Mouse (Mus musculus) G1E (cell line): ENCODE data around the gene Ciapin1. TPM values are rescaled to one million over a fixed set of nuclear protein-coding genes. Genes with fewer than 3 reads are reported as not detected.

Experiments used
- ATAC-seq: 2 replicates; pipeline ENCODE4 v1.8.0; 2016; ENCODE audit warnings: mild to moderate bottlenecking; ENCODE audit not compliant: insufficient number of reproducible peaks, poor library complexity, low FRiP score, severe bottlenecking; ENCODE audit errors: extremely low read depth
- DNase-seq: peaks from one replicate; pipeline ENCODE4 v3.0.0; 2012; ENCODE audit warnings: low spot score
- H3K27me3 ChIP-seq: 2 replicates; pipeline ENCODE4 v1.6.1; 2012; ENCODE audit warnings: mild to moderate bottlenecking, low read length, inconsistent platforms; ENCODE audit not compliant: insufficient read depth
- H3K36me3 ChIP-seq: replicated peaks from 2 replicates; pipeline ENCODE3; 2012; ENCODE audit warnings: mild to moderate bottlenecking, inconsistent platforms
- H3K4me1 ChIP-seq: 2 replicates; pipeline ENCODE4 v1.6.1; 2012; ENCODE audit warnings: low read depth, low read length, inconsistent platforms, mixed read lengths; ENCODE audit not compliant: insufficient read depth
- H3K4me3 ChIP-seq: 2 replicates; pipeline ENCODE4 v1.5.1; 2012; ENCODE audit warnings: low read depth, mild to moderate bottlenecking, inconsistent platforms, low read length, moderate library complexity, mixed read lengths
- H3K9me3 ChIP-seq: replicated peaks from 2 replicates; pipeline ENCODE4 v1.6.1; 2012; ENCODE audit warnings: inconsistent platforms
- CTCF ChIP-seq: IDR thresholded peaks from 2 replicates; pipeline ENCODE4 v1.5.1; 2012; ENCODE audit warnings: low read depth, low read length, inconsistent platforms, mixed read lengths
- GATA1 ChIP-seq: IDR thresholded peaks from 2 replicates; pipeline ENCODE4 v1.6.1; 2012; ENCODE audit warnings: borderline replicate concordance, low read length, inconsistent platforms, mixed read lengths
- GATA2 ChIP-seq: IDR thresholded peaks from 2 replicates; pipeline ENCODE4 v1.6.1; 2012; ENCODE audit warnings: low read depth, low read length, inconsistent platforms, borderline replicate concordance
- POLR2AphosphoS5 ChIP-seq: IDR thresholded peaks from 2 replicates; pipeline ENCODE4 v1.6.1; 2012; ENCODE audit warnings: low read depth, low read length, inconsistent platforms; ENCODE audit not compliant: insufficient replicate concordance
- TAL1 ChIP-seq: conservative IDR thresholded peaks from 2 replicates; pipeline ENCODE4 v1.6.1; 2012; ENCODE audit warnings: low read depth, low read length, inconsistent platforms, mixed read lengths
- polyA plus RNA-seq: library from polyadenylated mRNA; stranded (reverse); fragments of >175 nt; gene quantifications from 2 replicates; pipeline ENCODE4 v1.2.3, GENCODE M21; 2012
- total RNA-seq, 2 experiments: library from RNA; stranded (forward) in 1 of 2; stranded (reverse) in 1 of 2; fragments of 200-1000 nt in 1 of 2; fragments of >200 nt in 1 of 2; fragmentation: Nextera tagmentation in 1 of 2; gene quantifications; 2 replicates each; pipeline ENCODE4 v1.2.3; 2014 to 2017

Gene Ciapin1
- total and polyA plus RNA-seq, 3 experiments, result 54.0 to 629 (median 75.9) TPM

DNA sequence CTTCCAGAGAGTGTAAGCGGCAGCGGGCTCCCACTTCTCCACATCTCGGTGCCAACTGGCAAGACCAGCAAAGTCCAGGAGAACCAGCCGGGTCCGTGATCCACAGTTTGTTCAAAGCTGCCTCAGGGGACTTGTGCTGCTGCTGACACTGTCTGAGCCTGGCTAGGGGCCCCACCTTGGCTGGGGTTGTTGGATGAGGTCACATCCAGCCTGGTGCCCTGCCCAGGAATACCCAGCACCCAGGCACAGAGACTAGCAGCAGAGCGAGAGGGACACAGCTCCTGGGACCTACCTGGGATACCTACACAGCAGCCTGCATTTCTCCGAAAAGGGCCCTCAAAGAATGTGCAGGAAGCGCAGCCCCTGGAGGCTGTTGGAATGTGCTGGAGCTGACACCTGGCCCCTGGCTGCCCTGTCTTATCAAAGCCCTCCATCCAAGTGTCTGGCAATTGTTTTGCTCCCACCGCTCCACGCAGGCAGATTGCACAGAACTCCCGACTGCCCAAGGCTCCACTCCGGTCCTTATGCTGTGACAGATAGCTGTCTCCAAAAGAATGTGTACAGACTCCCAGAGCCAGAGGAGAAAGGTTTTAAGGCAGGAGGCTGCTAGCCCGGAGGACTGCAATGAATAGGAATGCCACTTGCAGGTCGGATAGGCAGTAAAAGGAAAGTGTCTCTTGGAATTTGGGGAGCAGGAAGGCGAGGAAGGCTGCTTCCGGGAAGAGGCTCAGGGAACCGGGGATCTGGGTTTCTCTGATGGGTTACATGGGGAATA, 37.1 kb upstream of the Ciapin1 start:
- DNase-seq (no peak), ATAC-seq (no peak)
- Histone ChIP-seq H3K4me3 (peak overlapping the region; percentile 70), H3K36me3 (no peaks in the 10 kb centered on the region), H3K9me3 (no peaks in the 10 kb centered on the region), H3K4me1 (peaks cover 58% of the 10 kb centered on the region), H3K27me3 (peaks cover 59% of the 10 kb centered on the region)
- TF ChIP-seq GATA2 (no peak), POLR2AphosphoS5 (no peak), TAL1 (no peak), GATA1 (no peak), CTCF (no peak)

DNA sequence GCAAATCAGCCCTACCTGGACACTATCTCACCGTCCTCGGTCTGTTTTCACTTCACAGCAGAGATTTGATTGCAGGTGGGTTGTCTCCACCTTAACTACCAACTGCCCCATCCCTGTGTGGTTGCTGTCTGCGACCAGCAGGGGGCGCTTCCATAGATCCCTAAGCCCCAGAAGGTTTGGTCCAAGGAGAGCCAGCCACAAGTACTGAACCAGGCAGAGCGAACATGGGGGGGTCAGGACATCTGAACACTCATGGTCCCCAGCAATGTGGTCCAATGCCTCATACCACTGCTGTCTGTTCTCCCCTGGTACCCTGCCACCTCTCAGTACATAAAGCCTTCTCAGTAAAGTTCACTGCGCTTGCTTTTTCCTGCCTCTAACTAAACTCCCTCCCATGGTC, 36.2 kb upstream of the Ciapin1 start:
- Histone ChIP-seq H3K27me3 (peaks cover 61% of the 10 kb centered on the region), H3K4me1 (peaks cover 66% of the 10 kb centered on the region), H3K9me3 (no peaks in the 10 kb centered on the region), H3K36me3 (no peaks in the 10 kb centered on the region), H3K4me3 (no peak overlapping the region)
- ATAC-seq (peak; percentile 36; the same call in 1 of the 2 replicates), DNase-seq (peak; percentile 60)
- TF ChIP-seq CTCF (peak; percentile 86), POLR2AphosphoS5 (no peak), GATA2 (no peak), GATA1 (no peak)

DNA sequence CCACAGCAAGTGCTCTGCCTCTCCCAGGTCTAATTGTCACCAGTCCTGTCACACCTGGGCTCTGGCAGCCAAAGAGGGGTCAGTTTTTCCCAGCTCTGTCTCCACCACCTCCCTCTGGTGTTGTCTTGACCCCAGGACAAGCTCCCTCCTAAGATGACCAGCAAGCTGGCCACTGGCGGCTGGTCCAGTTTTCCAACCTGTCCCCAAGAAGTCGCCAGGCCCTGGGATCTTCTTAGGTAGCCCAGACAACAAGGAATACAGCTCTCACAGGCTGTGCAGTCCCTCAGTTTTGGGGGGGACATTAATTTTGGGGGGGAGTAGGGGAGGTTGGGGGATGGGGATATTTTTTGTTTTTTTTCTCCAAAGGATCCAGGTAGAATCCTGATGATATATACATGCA, 34.4 kb upstream of the Ciapin1 start:
- peaks cover 3% of the 10 kb centered on the region for H3K36me3 ChIP-seq
- no peak for DNase-seq
- peaks cover 74% of the 10 kb centered on the region for H3K4me1 ChIP-seq
- H3K4me3 ChIP-seq, result no peak overlapping the region
- TF ChIP-seq CTCF (no peak), TAL1 (no peak), GATA2 (no peak), GATA1 (no peak), POLR2AphosphoS5 (no peak)
- H3K9me3 ChIP-seq, result no peaks in the 10 kb centered on the region
- ATAC-seq, result no peak
- H3K27me3 ChIP-seq, result peaks cover 66% of the 10 kb centered on the region

DNA sequence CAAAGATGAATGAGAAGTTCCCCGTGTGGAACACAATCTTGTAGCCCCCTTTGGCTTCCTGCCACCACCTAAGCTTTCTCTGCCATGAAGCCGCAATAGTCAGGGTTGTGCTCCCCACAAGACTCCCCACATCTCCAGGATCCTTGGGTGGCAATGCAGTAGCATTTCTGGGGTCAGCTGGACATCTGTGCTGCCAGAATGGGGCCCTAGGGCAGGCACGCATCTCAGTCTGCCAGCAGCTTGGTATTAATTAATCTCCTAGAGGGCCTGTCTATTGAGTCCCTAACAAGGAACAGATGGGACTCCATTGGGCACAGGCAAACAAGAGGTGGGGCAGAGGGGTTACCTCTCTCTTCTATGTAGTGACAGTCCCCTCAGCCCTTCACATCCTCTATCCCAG, 34.0 kb upstream of the Ciapin1 start:
- DNase-seq, result no peak
- TF ChIP-seq POLR2AphosphoS5 (no peak), CTCF (no peak), TAL1 (no peak), GATA2 (no peak)
- Histone ChIP-seq H3K9me3 (no peaks in the 10 kb centered on the region), H3K36me3 (peaks cover 7% of the 10 kb centered on the region), H3K4me3 (no peak overlapping the region), H3K4me1 (peaks cover 74% of the 10 kb centered on the region), H3K27me3 (peaks cover 66% of the 10 kb centered on the region)
- no peak for ATAC-seq

DNA sequence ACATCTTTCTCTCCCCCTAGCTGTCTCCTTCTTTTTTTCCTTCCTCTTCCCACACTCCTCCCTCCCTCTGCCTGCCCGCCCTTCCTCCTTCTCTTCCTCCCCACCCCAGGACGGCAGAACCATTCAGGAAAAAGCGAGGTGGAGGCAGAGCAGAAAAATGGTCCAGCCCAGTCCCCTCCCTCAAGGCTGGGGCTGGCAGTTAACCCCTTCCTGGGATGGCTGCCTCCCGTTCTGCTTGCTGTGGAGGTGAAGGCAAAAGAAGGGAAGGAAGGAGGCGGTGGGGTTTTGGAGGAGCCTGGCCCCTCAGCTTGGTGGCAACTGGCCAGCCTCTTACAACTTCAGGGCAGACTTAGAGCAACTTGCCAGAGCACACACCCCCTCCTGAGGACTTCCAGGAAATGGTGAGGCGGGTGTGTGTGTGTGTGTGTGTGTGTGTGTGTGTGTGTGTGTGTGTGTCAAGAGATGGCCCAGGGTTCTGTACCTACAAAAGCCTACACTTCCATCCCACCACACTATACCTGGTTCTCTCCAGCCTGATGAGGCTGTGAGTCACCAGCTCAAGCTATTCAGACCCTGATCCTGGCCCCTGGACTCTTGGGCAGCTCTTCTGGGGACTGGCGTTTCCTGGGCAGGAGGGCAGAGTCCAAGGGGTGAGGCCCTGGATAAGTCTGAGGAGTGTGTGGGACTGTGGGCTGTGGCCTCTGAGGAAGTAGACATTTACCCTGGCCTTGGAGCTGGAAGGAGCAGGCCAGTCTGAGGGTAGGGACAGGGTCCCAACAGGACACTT, 33.1 kb upstream of the Ciapin1 start:
- peaks cover 66% of the 10 kb centered on the region for H3K27me3 ChIP-seq
- H3K4me1 ChIP-seq, result peaks cover 76% of the 10 kb centered on the region
- TF ChIP-seq CTCF (no peak), GATA1 (no peak), TAL1 (no peak), POLR2AphosphoS5 (no peak), GATA2 (no peak)
- DNase-seq (no peak), ATAC-seq (0 out of 2 replicates have a peak, but pooled peaks have one; percentile 41)
- H3K9me3 ChIP-seq, result no peaks in the 10 kb centered on the region
- peak overlapping the region; percentile 59; the same call in 1 of the 2 replicates for H3K4me3 ChIP-seq
- peaks cover 16% of the 10 kb centered on the region for H3K36me3 ChIP-seq

DNA sequence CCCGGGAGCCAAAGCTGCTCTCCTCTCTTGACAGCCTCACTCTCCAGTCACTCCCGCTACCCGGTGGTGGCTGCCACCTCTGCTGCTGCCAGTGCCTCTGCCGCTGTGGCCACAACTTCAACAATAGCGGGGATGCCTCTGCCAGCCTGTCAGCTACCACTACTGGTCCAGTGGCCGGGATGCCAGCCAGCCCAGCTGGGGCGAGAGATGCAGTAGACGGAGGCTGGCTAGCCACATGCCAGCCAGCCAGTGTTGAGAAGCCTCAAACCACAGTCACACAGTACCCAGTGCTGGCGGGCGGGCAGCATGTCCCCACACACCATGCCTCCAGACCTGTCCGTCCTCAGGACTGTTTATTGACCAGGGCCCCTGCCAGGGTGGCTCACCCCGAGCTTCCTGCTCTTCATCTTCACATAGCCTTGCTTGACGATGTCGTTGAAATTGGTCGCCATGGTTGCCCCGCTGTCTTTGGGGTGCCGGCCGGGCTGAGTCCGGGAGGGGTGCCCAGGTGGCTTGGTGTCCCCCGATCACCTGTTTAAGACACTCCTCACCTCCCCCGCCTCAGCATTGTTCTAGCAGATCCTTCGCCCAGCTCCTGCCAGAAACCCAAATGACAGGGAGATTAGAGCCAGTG, 32.4 kb upstream of the Ciapin1 start:
- Histone ChIP-seq H3K4me1 (peaks cover 76% of the 10 kb centered on the region), H3K36me3 (peaks cover 23% of the 10 kb centered on the region), H3K27me3 (peaks cover 64% of the 10 kb centered on the region), H3K4me3 (peak overlapping the region; percentile 59), H3K9me3 (no peaks in the 10 kb centered on the region)
- TF ChIP-seq POLR2AphosphoS5, result no peak
- no peak for TF ChIP-seq CTCF
- no peak for TF ChIP-seq GATA2
- no peak for TF ChIP-seq TAL1
- no peak for TF ChIP-seq GATA1
- DNase-seq (no peak), ATAC-seq (no peak)
